Mouse (Mus musculus): ENCODE measurements around the gene Stil. TPM values are rescaled to one million over a fixed set of nuclear protein-coding genes. Genes with fewer than 3 reads are reported as not detected.
A peak's percentile ranks its signal among the peaks of the same experiment; 100 is the strongest.

The Stil gene
- polyA plus RNA-seq, 1 experiment from 2014 or later, result 11.8 TPM

DNA sequence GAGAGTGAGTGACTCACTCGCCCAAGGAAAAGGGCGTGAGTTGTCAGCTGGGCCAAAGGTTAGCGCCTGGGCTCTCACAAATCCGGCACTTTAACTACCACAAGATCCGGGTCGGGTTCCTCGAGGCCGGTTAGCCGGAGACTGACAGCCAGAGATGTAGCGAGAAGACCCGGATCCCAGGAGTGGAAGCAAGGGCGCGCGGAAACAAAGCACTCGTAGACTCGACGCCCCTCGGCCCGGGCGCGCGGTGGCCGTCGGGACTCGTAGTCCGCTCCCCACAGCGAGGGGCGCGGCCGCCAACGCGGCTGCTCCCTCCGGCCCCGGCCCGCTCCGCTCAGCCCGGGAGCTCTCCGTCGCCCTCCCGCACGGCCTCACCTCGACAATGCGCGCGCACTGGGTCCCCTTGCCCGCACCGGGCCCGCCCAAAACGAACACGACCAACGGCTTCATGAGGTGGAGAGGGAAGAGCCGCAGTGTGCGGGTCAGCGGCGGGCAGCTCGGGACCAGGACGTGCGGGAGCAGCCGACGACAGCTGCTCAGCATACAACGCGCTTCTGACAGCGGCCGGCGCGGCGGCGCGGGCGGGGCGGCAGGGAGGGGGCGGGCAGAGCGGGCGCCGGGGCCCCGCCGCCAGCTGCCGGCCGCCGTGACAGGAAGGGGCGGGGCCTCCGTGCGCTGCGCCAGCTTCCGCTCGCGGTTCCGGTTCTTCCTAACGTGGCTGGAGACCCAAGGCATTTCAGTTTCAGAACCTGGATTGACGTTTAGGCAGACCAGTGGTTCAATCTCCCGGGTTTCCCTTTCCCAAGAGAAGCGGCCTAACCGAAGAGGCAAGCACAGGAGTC is 13.1 kb upstream of the Stil start, which contains the start of gene Cmpk1:
Gene Cmpk1, minus strand, starts transcription at position 651 of the 842 bp plus-strand sequence.
- H3K27me3 ChIP-seq, result 0 out of 2 replicates have a peak, but pooled peaks cover 9% of the 10 kb centered on the region
- peak within 1 kb of the TSS; percentile 86 for H3K4me3 ChIP-seq
- peak within 1 kb of the TSS; percentile 89 for H3K9ac ChIP-seq
- H3K4me2 ChIP-seq (replicated peaks), result peak within 1 kb of the TSS; percentile 82
- peak; percentile 97 for ATAC-seq (ENCODE audit: low FRiP score, low read depth)
- H3K4me1 ChIP-seq, result peaks cover 12% of the 10 kb centered on the region; the same call in 1 of the 2 replicates
- peak within 1 kb of the TSS; percentile 99 for H3K27ac ChIP-seq
- WGBS, result under 1% methylated on average over 74 of the region's 93 CpGs
- H3K9me3 ChIP-seq, result no peaks in the 10 kb centered on the region
- no peaks in the 10 kb centered on the region for H3K36me3 ChIP-seq

DNA sequence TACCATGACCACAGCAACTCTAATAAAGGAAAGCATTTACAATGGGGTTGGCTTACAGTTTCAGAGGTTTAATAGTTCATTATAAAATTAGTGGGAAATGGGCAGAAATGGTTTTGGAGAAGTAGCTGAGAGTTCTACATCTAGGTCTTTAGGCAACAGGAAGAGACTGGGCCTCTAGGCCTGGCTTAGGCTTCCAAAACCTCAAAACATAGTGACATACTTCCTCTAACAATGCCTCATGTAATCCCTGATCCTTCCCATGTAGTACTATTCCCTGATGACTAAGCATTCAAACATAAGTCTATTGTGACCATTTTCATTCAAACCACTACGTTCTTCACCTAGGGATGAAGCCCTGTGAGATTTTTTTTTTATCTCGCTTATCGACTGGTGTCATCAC is 5.7 kb upstream of the Stil start:
- ATAC-seq (ENCODE audit: low FRiP score, low read depth), result no peak
- H3K36me3 ChIP-seq, result no peaks in the 10 kb centered on the region
- no peak overlapping the region for H3K4me2 ChIP-seq (replicated peaks)
- H3K27me3 ChIP-seq, result peaks cover 19% of the 10 kb centered on the region; the same call in 1 of the 2 replicates
- H3K27ac ChIP-seq, result no peak overlapping the region
- H3K4me1 ChIP-seq, result no peaks in the 10 kb centered on the region
- 85% methylated on average over 3 of the region's 3 CpGs for WGBS
- 0 out of 2 replicates have a peak, but pooled peaks cover 5% of the 10 kb centered on the region for H3K9me3 ChIP-seq
- no peak overlapping the region for H3K9ac ChIP-seq
- no peak overlapping the region for H3K4me3 ChIP-seq

DNA sequence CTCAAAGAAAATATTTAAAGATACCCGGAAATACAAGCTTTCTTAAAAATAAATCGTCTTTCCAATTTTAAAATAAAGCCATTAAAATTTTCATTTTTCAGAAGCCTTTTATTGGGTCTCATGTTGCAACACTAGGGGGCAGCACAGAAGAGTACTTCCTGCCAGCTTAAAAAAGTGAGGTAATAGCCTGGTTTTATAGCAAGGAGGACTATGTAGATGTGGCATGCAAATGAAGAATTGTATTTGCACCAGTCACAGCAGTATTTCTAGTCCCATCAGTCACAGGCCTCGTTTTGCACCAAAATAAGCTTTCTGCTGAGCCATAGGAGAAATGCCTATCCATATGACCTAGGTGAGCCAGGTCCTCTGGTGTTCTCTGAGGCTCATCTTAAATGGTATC is 2.9 kb upstream of the Stil start:
- WGBS, result 52% methylated on average over 3 of the region's 3 CpGs
- no peak for ATAC-seq (ENCODE audit: low FRiP score, low read depth)
- H3K4me1 ChIP-seq, result peaks cover 15% of the 10 kb centered on the region

DNA sequence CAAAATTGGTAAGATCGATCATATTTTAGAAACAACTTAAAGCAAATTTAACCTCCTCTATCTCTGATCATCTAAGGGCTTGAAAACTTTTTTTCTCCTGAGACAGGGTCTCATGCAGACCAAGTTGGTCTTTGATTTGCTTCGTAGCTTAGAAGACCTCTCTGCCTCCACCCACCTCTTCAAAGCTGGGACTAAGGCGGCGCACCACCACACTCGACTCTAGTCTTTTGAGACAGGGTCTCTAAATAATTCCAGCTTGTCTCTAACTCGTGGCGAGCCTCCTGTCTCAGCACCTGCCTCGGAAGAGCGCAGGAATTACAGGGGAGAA is 550 bp upstream of the Stil start:
- no peak; the same call in 1 of the 2 replicates for ATAC-seq (ENCODE audit: low FRiP score, low read depth)
- Histone ChIP-seq H3K4me1 (peaks cover 15% of the 10 kb centered on the region), H3K4me2 (replicated peaks) (peak overlapping the region; percentile 74), H3K27me3 (no peaks in the 10 kb centered on the region), H3K4me3 (peak overlapping the region; percentile 73), H3K36me3 (peaks cover 11% of the 10 kb centered on the region), H3K27ac (peak overlapping the region; percentile 94), H3K9ac (peak overlapping the region; percentile 72), H3K9me3 (0 out of 2 replicates have a peak, but pooled peaks cover 5% of the 10 kb centered on the region)
- WGBS, result 10% methylated on average over 9 of the region's 9 CpGs

More for the DNA sequence above, 2.9 kb upstream of the Stil start:
- Histone ChIP-seq H3K9ac (no peak overlapping the region), H3K27me3 (peaks cover 11% of the 10 kb centered on the region; the same call in 1 of the 2 replicates), H3K36me3 (no peaks in the 10 kb centered on the region), H3K27ac (no peak overlapping the region), H3K9me3 (0 out of 2 replicates have a peak, but pooled peaks cover 5% of the 10 kb centered on the region), H3K4me3 (no peak overlapping the region), H3K4me2 (replicated peaks) (no peak overlapping the region)

DNA sequence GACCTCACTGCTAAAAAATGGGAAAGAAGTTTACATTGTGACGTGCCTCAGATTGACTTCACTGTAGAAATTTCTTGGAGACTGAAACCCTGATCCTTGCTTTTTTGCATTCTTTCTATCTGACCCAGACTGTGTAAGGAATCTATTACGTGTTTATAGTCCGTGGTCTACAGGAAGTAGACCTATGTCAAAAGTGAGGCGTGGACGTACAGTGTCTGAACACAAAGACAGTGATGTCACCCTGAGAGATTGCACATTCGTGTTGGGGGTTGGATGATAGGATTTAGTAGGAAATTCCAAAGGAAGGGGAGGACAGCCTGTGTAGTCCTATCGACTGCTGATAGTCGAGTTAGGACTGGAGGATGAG is 453 bp downstream of the Stil start:
- H3K4me2 ChIP-seq (replicated peaks), result peak overlapping the region; percentile 74
- 0 out of 2 replicates have a peak overlapping the region, but pooled peaks have one; percentile 67 for H3K27ac ChIP-seq
- 0 out of 2 replicates have a peak, but pooled peaks cover 5% of the 10 kb centered on the region for H3K9me3 ChIP-seq
- WGBS, result 2% methylated on average over 8 of the region's 8 CpGs
- peaks cover 18% of the 10 kb centered on the region for H3K36me3 ChIP-seq
- ATAC-seq (ENCODE audit: low FRiP score, low read depth), result peak; percentile 16; the same call in 1 of the 2 replicates
- peaks cover 15% of the 10 kb centered on the region for H3K4me1 ChIP-seq
- H3K4me3 ChIP-seq, result peak overlapping the region; percentile 73
- H3K9ac ChIP-seq, result peak overlapping the region; percentile 75
- H3K27me3 ChIP-seq, result no peaks in the 10 kb centered on the region

DNA sequence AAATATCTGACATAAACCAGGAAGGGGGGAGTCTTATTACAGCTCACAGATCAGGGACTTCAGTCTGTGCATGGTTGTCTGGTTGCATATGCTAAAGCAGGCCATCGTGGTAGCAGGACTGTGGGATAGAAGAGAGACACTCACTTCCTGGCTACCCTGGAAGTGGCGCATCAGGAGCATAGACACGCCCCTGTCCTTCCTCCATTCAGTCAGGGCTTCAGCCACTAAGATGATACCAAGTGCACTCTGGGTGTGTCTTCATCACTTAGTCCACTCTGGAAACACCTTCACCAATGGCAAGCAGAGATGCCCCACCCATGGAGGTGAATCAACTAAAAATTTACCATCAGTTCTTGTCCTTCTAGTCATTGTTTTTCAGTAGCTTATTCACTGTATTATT is 14.3 kb downstream of the Stil start:
- Histone ChIP-seq H3K9me3 (no peaks in the 10 kb centered on the region), H3K9ac (no peak overlapping the region), H3K27me3 (no peaks in the 10 kb centered on the region), H3K4me3 (no peak overlapping the region), H3K36me3 (peaks cover 66% of the 10 kb centered on the region), H3K4me2 (replicated peaks) (no peak overlapping the region), H3K27ac (no peak overlapping the region), H3K4me1 (no peaks in the 10 kb centered on the region)
- ATAC-seq (ENCODE audit: low FRiP score, low read depth), result no peak
- WGBS, result 86% methylated on average over 3 of the region's 3 CpGs

DNA sequence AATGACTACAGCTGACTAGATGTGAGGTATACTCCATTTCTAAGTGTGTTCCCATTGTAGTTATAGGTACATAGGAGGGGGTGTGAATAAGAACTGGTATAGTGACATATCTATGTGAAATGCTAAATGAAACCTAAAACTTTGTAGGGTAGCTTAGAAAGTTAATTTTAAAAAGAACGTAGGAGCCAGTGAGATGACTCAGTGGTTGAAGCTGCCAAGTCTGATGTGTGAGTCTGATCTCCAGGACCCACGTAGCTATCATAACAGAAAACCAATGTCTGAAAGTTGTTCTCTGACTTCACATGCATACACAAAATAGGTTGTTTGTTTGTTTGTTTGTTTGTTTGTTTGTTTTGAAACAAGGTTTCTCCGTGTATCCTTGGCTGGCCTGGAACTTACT is 20.0 kb downstream of the Stil start:
- ATAC-seq (ENCODE audit: low FRiP score, low read depth), result no peak
- H3K9me3 ChIP-seq, result no peaks in the 10 kb centered on the region
- peaks cover 66% of the 10 kb centered on the region for H3K36me3 ChIP-seq
- no peak overlapping the region for H3K4me3 ChIP-seq
- no peak overlapping the region for H3K4me2 ChIP-seq (replicated peaks)
- no peak overlapping the region for H3K27ac ChIP-seq
- WGBS, result 91% methylated on average over 3 of the region's 3 CpGs
- no peak overlapping the region for H3K9ac ChIP-seq
- no peaks in the 10 kb centered on the region for H3K27me3 ChIP-seq
- H3K4me1 ChIP-seq, result no peaks in the 10 kb centered on the region

DNA sequence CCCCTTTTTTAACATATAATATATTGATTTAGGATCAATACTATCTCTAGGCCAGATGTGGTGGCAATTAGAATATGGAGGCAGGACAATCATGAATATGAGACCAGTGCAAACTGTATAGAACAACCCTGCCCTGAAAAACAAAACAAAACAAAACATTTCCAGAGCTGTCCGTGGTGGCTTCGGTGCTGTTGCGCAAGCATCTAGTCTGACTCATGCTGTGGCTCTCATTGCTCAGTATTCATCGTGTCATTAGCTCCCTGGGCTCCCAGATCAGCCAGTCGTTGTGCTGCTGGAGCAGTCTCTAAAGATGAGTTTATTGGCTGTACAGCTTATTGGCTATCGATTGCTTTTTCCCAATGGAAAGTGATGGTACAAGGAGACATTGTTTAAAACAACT is 35.1 kb downstream of the Stil start:
- Histone ChIP-seq H3K4me3 (no peak overlapping the region), H3K4me2 (replicated peaks) (no peak overlapping the region), H3K4me1 (no peaks in the 10 kb centered on the region), H3K9me3 (no peaks in the 10 kb centered on the region), H3K27ac (no peak overlapping the region), H3K27me3 (no peaks in the 10 kb centered on the region), H3K36me3 (peaks cover 56% of the 10 kb centered on the region), H3K9ac (no peak overlapping the region)
- WGBS, result 82% methylated on average over 6 of the region's 6 CpGs
- ATAC-seq (ENCODE audit: low FRiP score, low read depth), result no peak

DNA sequence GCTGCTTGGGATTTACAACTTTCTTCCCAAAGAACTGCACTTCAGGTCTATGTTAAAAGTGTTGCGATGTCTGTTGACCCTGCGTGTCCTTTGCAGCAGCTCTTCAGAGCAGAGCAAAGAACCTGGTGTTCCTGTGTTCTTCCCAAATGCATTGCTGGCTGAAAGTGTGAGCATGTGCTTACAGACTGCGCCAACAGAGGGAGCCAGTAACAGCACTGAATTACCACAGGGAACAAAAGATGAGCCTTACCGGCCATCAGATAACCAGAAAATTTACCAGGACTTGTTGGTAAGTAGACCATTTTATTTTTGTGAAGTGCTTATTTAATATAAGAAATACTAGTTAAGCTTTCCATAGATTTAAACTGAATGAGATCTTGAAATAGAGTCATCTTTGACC is 38.3 kb downstream of the Stil start:
- 42% methylated on average over 4 of the region's 4 CpGs for WGBS
- Histone ChIP-seq H3K9ac (no peak overlapping the region), H3K4me2 (replicated peaks) (no peak overlapping the region), H3K36me3 (peaks cover 56% of the 10 kb centered on the region), H3K4me3 (no peak overlapping the region), H3K27ac (no peak overlapping the region), H3K27me3 (no peaks in the 10 kb centered on the region), H3K4me1 (no peaks in the 10 kb centered on the region), H3K9me3 (no peaks in the 10 kb centered on the region)
- ATAC-seq (ENCODE audit: low FRiP score, low read depth), result no peak

DNA sequence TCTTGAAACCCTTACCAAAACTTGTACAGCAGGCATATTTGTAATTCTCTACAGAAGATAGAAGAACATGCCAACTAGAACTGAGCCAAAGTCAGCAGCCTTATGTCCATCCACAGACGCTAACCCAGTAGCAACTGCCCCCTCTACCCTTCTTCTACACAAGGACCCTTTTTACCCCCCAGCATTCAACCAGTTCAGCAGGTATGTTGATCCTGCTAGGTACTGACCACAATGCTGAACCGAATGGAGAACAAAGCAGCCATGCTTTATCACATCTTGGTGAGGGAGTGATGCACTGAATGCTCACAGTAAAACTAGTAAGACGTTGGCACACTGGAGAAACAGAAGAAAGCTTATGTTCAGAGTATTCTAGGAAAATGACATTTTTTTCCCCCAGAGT is 45.7 kb downstream of the Stil start:
- 79% methylated on average over 3 of the region's 3 CpGs for WGBS
- H3K27ac ChIP-seq, result no peak overlapping the region
- peaks cover 21% of the 10 kb centered on the region for H3K36me3 ChIP-seq
- no peaks in the 10 kb centered on the region for H3K4me1 ChIP-seq
- H3K4me3 ChIP-seq, result no peak overlapping the region
- H3K9ac ChIP-seq, result no peak overlapping the region
- H3K27me3 ChIP-seq, result peaks cover 33% of the 10 kb centered on the region
- no peak overlapping the region for H3K4me2 ChIP-seq (replicated peaks)
- ATAC-seq (ENCODE audit: low FRiP score, low read depth), result no peak
- H3K9me3 ChIP-seq, result no peaks in the 10 kb centered on the region

DNA sequence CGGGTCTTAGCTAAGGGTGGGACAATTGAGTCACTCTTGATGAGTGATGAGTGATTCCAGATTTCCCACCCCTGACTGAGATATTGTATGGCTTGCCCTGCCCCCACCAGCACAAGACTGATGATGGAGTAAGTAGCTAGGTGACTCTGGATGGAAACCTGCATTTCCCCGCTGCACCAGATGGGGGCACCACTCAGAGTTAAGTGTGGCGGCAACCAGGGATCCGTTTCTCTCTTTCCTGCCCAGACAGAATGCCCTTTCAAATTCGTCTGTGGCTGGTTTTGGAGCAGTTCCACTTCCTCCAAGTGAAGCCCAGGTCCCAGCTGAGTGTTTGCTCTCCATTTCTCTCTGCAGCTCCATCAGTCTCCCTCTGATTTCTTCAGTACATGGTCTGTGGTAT is 47.8 kb downstream of the Stil start:
- WGBS, result 5% methylated on average over 5 of the region's 5 CpGs
- Histone ChIP-seq H3K27ac (no peak overlapping the region), H3K4me2 (replicated peaks) (no peak overlapping the region), H3K4me3 (no peak overlapping the region), H3K9ac (no peak overlapping the region), H3K27me3 (peaks cover 54% of the 10 kb centered on the region), H3K36me3 (no peaks in the 10 kb centered on the region; the same call in 1 of the 2 replicates), H3K4me1 (peaks cover 8% of the 10 kb centered on the region), H3K9me3 (no peaks in the 10 kb centered on the region)
- ATAC-seq (ENCODE audit: low FRiP score, low read depth), result no peak

DNA sequence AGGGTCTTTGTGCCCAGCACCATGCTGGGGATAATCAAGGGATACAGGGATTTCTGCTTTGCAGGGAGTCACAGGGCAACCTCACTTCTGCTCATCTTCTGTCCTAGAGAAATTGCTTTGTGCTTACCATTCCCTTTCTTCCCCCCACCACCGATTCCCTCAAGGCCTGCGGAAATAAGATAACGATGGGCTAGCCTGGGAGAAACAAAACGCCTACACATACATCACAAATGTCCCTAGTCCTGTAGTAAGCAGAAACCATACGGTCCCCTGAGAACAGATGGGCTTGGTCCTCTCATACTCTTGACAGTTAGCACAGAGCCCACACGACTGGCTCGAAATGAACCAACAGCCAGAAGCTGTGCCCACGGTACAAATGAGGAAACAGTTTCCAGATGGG is 48.2 kb downstream of the Stil start:
- Histone ChIP-seq H3K36me3 (no peaks in the 10 kb centered on the region; the same call in 1 of the 2 replicates), H3K9me3 (no peaks in the 10 kb centered on the region), H3K4me3 (no peak overlapping the region), H3K27ac (no peak overlapping the region), H3K9ac (no peak overlapping the region), H3K27me3 (peaks cover 58% of the 10 kb centered on the region), H3K4me1 (peaks cover 11% of the 10 kb centered on the region), H3K4me2 (replicated peaks) (no peak overlapping the region)
- no peak for ATAC-seq (ENCODE audit: low FRiP score, low read depth)
- WGBS, result 64% methylated on average over 8 of the region's 8 CpGs
